Mouse (Mus musculus) retina, postnatal 7 days (tissue): Measurements from ENCODE around the gene Tvp23b.

Experiments
- DNase-seq: peaks from one replicate; pipeline ENCODE4 v3.0.0-alpha.2; 2012; ENCODE audit warnings: low read depth, low spot score

The Tvp23b gene

GRCm38 (mm10) chr11:62879220-62880048, at the start of gene Tvp23b:
Gene Tvp23b, plus strand, starts transcription at chr11:62879455.
- peak; percentile 97 for DNase-seq

GRCm38 (mm10) chr11:62830387-62830786, 48.9 kb upstream of the Tvp23b start:
- no peak for DNase-seq

GRCm38 (mm10) chr11:62831906-62832305, 47.3 kb upstream of the Tvp23b start:
- no peak for DNase-seq

GRCm38 (mm10) chr11:62844562-62844961, 34.7 kb upstream of the Tvp23b start:
- no peak for DNase-seq

GRCm38 (mm10) chr11:62845730-62846129, 33.5 kb upstream of the Tvp23b start:
- DNase-seq, result no peak

GRCm38 (mm10) chr11:62846961-62847654, 32.1 kb upstream of the Tvp23b start, which contains the start of gene Fbxw10:
Gene Fbxw10, plus strand, starts transcription at chr11:62847069.
- peak; percentile 16 for DNase-seq

GRCm38 (mm10) chr11:62847655-62848191, 31.5 kb upstream of the Tvp23b start:
- no peak for DNase-seq

GRCm38 (mm10) chr11:62848301-62848700, 31.0 kb upstream of the Tvp23b start:
- DNase-seq, result no peak

- DNase-seq, result no peak
These were observed 28.1 kb upstream of the Tvp23b start for GRCm38 (mm10) chr11:62851199-62851598.

- no peak for DNase-seq
These were observed 25.9 kb upstream of the Tvp23b start for GRCm38 (mm10) chr11:62853334-62853733.

- no peak for DNase-seq
These were observed 13.7 kb upstream of the Tvp23b start for GRCm38 (mm10) chr11:62865562-62865961.

- no peak for DNase-seq
These were observed 12.6 kb upstream of the Tvp23b start for GRCm38 (mm10) chr11:62866685-62867084.

- DNase-seq, result no peak
These were observed 10.1 kb upstream of the Tvp23b start for GRCm38 (mm10) chr11:62869201-62869600.

GRCm38 (mm10) chr11:62869715-62870371, 9.4 kb upstream of the Tvp23b start:
- no peak for DNase-seq

GRCm38 (mm10) chr11:62873479-62873878, 5.8 kb upstream of the Tvp23b start:
- no peak for DNase-seq

GRCm38 (mm10) chr11:62875696-62876095, 3.6 kb upstream of the Tvp23b start:
- DNase-seq, result no peak

GRCm38 (mm10) chr11:62876445-62876844, 2.8 kb upstream of the Tvp23b start:
- DNase-seq, result no peak

GRCm38 (mm10) chr11:62877391-62877790, 1.9 kb upstream of the Tvp23b start:
- DNase-seq, result no peak

- no peak for DNase-seq
These were observed 527 bp upstream of the Tvp23b start for GRCm38 (mm10) chr11:62878728-62879127.

- DNase-seq, result no peak
These were observed 4.2 kb downstream of the Tvp23b start for GRCm38 (mm10) chr11:62883407-62883806.

GRCm38 (mm10) chr11:62885323-62885722, 6.1 kb downstream of the Tvp23b start:
- DNase-seq, result no peak

GRCm38 (mm10) chr11:62890796-62891195, 11.5 kb downstream of the Tvp23b start:
- no peak for DNase-seq
